Mouse (Mus musculus): Measurements from ENCODE around the gene Cd40. TPM values are rescaled to one million over a fixed set of nuclear protein-coding genes. Genes with fewer than 3 reads are reported as not detected.

Cd40 gene
- polyA plus RNA-seq, 1 experiment from 2014 or later, result 8.3 TPM

DNA sequence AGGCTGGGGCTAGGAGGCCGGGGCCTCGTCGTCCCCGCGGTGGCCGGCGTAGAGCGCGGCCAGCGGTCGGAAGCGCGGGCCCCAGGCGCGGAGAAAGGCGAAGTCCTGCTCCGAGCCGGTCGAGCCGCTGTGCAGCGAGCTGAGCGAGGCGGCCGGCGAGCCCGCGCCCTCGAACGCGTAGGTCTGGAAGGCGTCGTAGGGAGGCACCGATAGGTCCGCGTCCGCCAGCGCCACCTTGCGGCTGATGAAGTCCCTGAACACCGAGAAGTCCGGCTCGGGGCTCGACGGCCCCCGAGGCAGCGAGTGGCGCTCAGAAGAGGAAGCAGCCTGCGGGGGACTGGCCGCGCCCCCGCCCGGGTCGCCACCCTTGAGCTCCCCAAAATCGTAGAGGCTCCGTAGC, 56.7 kb downstream of the Cd40 start:
- peak overlapping the region; percentile 21; the same call in 1 of the 2 replicates for H3K4me2 ChIP-seq
- H3K27me3 ChIP-seq, result peaks cover 96% of the 10 kb centered on the region
- no peaks in the 10 kb centered on the region for H3K9me3 ChIP-seq
- WGBS, result 1% methylated on average over 54 of the region's 54 CpGs
- no peak overlapping the region for H3K9ac ChIP-seq
- peak; percentile 55; the same call in 1 of the 2 replicates for ATAC-seq (ENCODE audit: low read depth)
- peaks cover 47% of the 10 kb centered on the region for H3K4me1 ChIP-seq (replicated peaks)
- 0 out of 2 replicates have a peak overlapping the region, but pooled peaks have one; percentile 5 for H3K4me3 ChIP-seq
- no peaks in the 10 kb centered on the region for H3K36me3 ChIP-seq
- H3K27ac ChIP-seq (replicated peaks), result no peak overlapping the region

GRCm38 (mm10) chr2:165113733-165114132, 58.3 kb downstream of the Cd40 start:
- no peak overlapping the region for H3K9ac ChIP-seq
- no peak for ATAC-seq (ENCODE audit: low read depth)
- no peak overlapping the region for H3K4me2 ChIP-seq
- no peak overlapping the region for H3K27ac ChIP-seq (replicated peaks)
- H3K36me3 ChIP-seq, result no peaks in the 10 kb centered on the region
- H3K4me1 ChIP-seq (replicated peaks), result peaks cover 47% of the 10 kb centered on the region
- peaks cover 97% of the 10 kb centered on the region for H3K27me3 ChIP-seq
- H3K9me3 ChIP-seq, result no peaks in the 10 kb centered on the region
- 14% methylated on average over 11 of the region's 11 CpGs for WGBS
- no peak overlapping the region for H3K4me3 ChIP-seq

DNA sequence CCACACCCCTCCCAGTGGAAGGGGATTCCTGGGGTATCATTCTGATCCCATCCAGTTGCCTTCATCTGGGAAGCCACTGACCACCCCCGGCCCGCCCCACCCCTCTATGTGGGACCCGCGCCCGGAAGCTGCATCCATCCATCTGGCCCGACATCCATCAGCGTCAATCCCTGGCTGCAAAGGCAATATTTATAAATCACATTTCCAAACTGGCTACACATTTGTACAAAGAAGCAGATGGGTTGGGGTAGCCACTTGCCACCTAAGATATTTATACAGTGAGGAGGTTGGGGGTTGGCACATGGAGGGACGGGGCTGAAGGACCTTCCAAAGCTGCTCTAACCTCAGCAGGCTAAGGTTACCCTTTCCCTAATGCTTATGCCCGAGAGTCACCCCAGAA, 65.3 kb downstream of the Cd40 start:
- Histone ChIP-seq H3K36me3 (no peaks in the 10 kb centered on the region), H3K9ac (no peak overlapping the region), H3K4me1 (replicated peaks) (peaks cover 39% of the 10 kb centered on the region), H3K4me2 (no peak overlapping the region), H3K4me3 (no peak overlapping the region), H3K27me3 (peaks cover 51% of the 10 kb centered on the region), H3K9me3 (no peaks in the 10 kb centered on the region), H3K27ac (replicated peaks) (no peak overlapping the region)
- ATAC-seq (ENCODE audit: low read depth), result peak; percentile 4; the same call in 1 of the 2 replicates
- 61% methylated on average over 9 of the region's 9 CpGs for WGBS

DNA sequence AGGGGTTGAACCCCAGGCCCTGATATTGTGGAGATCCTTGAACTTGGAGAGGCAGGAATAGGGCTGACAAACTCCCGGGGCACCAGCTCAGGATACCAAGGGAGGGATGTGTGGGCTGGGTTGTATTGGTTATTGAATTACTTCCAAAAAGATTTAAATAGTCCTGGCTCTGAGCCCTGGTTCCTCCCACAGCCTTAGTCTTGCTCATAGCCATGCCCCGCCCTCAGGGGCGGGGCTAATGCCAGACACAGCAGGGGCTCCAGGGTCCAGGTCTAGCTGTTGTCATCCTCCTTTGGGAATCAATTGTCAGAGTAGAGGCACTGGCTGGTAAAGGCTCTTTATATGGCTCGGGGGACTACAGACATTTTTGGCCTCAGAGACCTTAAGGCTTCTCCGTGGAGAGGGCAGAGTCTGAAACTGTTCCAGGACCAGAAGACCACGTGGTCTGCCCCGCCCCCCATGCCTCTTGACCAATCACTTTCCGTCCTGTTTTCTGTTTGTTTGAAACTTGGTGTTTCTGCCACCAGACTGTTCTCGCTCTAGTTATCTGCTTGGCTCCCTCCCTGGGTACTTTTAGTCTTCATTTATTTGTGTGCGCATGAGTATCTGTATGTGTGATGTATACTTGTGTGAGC, 65.9 kb downstream of the Cd40 start:
- Histone ChIP-seq H3K36me3 (no peaks in the 10 kb centered on the region), H3K27ac (replicated peaks) (no peak overlapping the region), H3K9ac (no peak overlapping the region), H3K4me1 (replicated peaks) (peaks cover 38% of the 10 kb centered on the region), H3K4me2 (no peak overlapping the region), H3K27me3 (peaks cover 48% of the 10 kb centered on the region), H3K9me3 (no peaks in the 10 kb centered on the region), H3K4me3 (no peak overlapping the region)
- WGBS, result 35% methylated on average over 10 of the region's 10 CpGs
- peak; percentile 13; the same call in 1 of the 2 replicates for ATAC-seq (ENCODE audit: low read depth)

Other genes with a start within 250 kb of the Cd40 start
- gene Zswim1, start 232.9 kb upstream of the Cd40 start, polyA plus RNA-seq (2015; fragmentation: Nextera tagmentation; extraction: Ambion mirVana), result 22.3 and 23.7 TPM in 2 replicates
- gene Spata25, start 227.1 kb upstream of the Cd40 start, polyA plus RNA-seq (2015; fragmentation: Nextera tagmentation; extraction: Ambion mirVana), result not detected in 2 replicates
- 97.5 and 109 TPM in 2 replicates for gene Ctsa, start 222.8 kb upstream of the Cd40 start, polyA plus RNA-seq (2015; fragmentation: Nextera tagmentation; extraction: Ambion mirVana)
- gene Neurl2, start 222.2 kb upstream of the Cd40 start, polyA plus RNA-seq (2015; fragmentation: Nextera tagmentation; extraction: Ambion mirVana), result 4.9 and 5.4 TPM in 2 replicates
- 126 and 132 TPM in 2 replicates for gene Pltp, start 197.9 kb upstream of the Cd40 start, polyA plus RNA-seq (2015; fragmentation: Nextera tagmentation; extraction: Ambion mirVana)
- 80.8 and 93.1 TPM in 2 replicates for gene Pcif1, start 176.3 kb upstream of the Cd40 start, polyA plus RNA-seq (2015; fragmentation: Nextera tagmentation; extraction: Ambion mirVana)
- 13.3 and 14.2 TPM in 2 replicates for gene Zfp335, start 143.9 kb upstream of the Cd40 start, polyA plus RNA-seq (2015; fragmentation: Nextera tagmentation; extraction: Ambion mirVana)
- gene Mmp9, start 114.8 kb upstream of the Cd40 start, polyA plus RNA-seq (2015; fragmentation: Nextera tagmentation; extraction: Ambion mirVana), result 16.9 and 17.1 TPM in 2 replicates
- 20.8 and 21.3 TPM in 2 replicates for gene Slc12a5, start 94.8 kb upstream of the Cd40 start, polyA plus RNA-seq (2015; fragmentation: Nextera tagmentation; extraction: Ambion mirVana)
- gene Ncoa5, start 20.8 kb upstream of the Cd40 start, polyA plus RNA-seq (2015; fragmentation: Nextera tagmentation; extraction: Ambion mirVana), result 97.3 and 111 TPM in 2 replicates
- not detected in 2 replicates for gene 1700025C18Rik, start 35.1 kb downstream of the Cd40 start, polyA plus RNA-seq (2015; fragmentation: Nextera tagmentation; extraction: Ambion mirVana)
- gene Cdh22, start 179.2 kb downstream of the Cd40 start, polyA plus RNA-seq (2015; fragmentation: Nextera tagmentation; extraction: Ambion mirVana), result 11.1 and 11.4 TPM in 2 replicates
- gene Slc35c2, start 232.2 kb downstream of the Cd40 start, polyA plus RNA-seq (2015; fragmentation: Nextera tagmentation; extraction: Ambion mirVana), result 51.3 and 57.3 TPM in 2 replicates

Measured in neural tube, embryonic 13.5 days (tissue).